Mouse (Mus musculus) liver, embryonic 16.5 days (tissue): ENCODE measurements around the gene Dlx5. TPM values are rescaled to one million over a fixed set of nuclear protein-coding genes. Genes with fewer than 3 reads are reported as not detected.
A peak's percentile ranks its signal among the peaks of the same experiment; 100 is the strongest.

ENCODE experiments used
- ATAC-seq: fragments of 200-750 bp; cut with Nextera tagmentation; 2 replicates; pipeline ENCODE4 v1.8.0; 2017; ENCODE audit warnings: low read depth, mild to moderate bottlenecking, moderate number of reproducible peaks, moderate library complexity
- H3K27ac ChIP-seq: fragments of 300-500 bp; sonication (generic); 2 replicates; pipeline ENCODE4 v1.5.1; 2014; ENCODE audit warnings: mild to moderate bottlenecking, low read length
- H3K27me3 ChIP-seq: fragments of 300-500 bp; sonication (generic); 2 replicates; pipeline ENCODE4 v1.6.1; 2014; ENCODE audit warnings: low read depth, low read length, mixed read lengths; ENCODE audit not compliant: control insufficient read depth, insufficient read depth
- H3K36me3 ChIP-seq: fragments of 300-500 bp; sonication (generic); 2 replicates; pipeline ENCODE4 v1.6.1; 2014; ENCODE audit warnings: mild to moderate bottlenecking; ENCODE audit not compliant: control insufficient read depth, insufficient read depth
- H3K4me1 ChIP-seq: fragments of 300-500 bp; sonication (generic); 2 replicates; pipeline ENCODE4 v1.6.1; 2014; ENCODE audit warnings: low read depth, low read length, mixed read lengths; ENCODE audit not compliant: control insufficient read depth
- H3K4me2 ChIP-seq: fragments of 300-500 bp; sonication (generic); 2 replicates; pipeline ENCODE4 v1.6.1; 2014; ENCODE audit warnings: low read depth, low read length, mixed read lengths
- H3K4me3 ChIP-seq: fragments of 300-500 bp; sonication (generic); 2 replicates; pipeline ENCODE4 v1.5.1; 2014; ENCODE audit warnings: low read depth, mild to moderate bottlenecking, low read length
- H3K9ac ChIP-seq: fragments of 300-500 bp; sonication (generic); 2 replicates; pipeline ENCODE4 v1.6.1; 2014; ENCODE audit warnings: low read depth, low read length
- H3K9me3 ChIP-seq: fragments of 300-500 bp; sonication (generic); replicated peaks from 2 replicates; pipeline ENCODE4 v1.6.1; 2016; ENCODE audit warnings: low read length; ENCODE audit not compliant: control insufficient read depth
- WGBS: fragments of 180-500 bp; shearing (Covaris S2); extraction: QIAGEN DNeasy Blood & Tissue Kit; methylation state at CpG from one replicate; pipeline ENCODE4 v1.1.7; 2014; ENCODE audit not compliant: insufficient replicate concordance; 5-methylcytosine and 5-hydroxymethylcytosine counted together
- polyA plus RNA-seq: library from polyadenylated mRNA; unstranded; fragments of >200 nt; fragmentation: Nextera tagmentation; extraction: Ambion mirVana; gene quantifications from 2 replicates; pipeline ENCODE4 v1.2.1, GENCODE M21; 2015

The Dlx5 gene
- polyA plus RNA-seq, 1 experiment from 2014 or later, result 0.12 TPM

DNA sequence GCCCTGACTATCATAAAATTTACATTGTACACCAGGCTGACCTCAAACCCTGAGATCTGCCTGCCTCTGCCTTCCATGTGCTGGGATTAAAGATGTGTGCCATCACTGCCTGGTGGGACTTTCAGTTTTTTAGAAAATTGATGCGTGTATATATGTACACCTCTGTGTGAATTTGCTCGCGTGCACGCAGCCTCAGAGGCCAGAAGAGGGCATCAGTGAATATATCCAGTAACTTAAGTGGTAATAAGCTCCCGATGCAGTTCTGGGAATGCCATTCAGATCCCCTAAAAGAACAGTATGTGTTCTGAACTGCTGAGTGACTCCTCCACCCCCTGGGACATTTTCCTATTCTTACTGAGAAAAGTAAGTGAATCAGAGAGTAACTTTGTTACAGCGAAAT lies 8.2 kb upstream of the Dlx5 start:
- Histone ChIP-seq H3K9ac (no peak overlapping the region), H3K27me3 (no peaks in the 10 kb centered on the region; the same call in 1 of the 2 replicates), H3K4me2 (no peak overlapping the region), H3K4me1 (no peaks in the 10 kb centered on the region), H3K27ac (no peak overlapping the region), H3K4me3 (no peak overlapping the region), H3K36me3 (no peaks in the 10 kb centered on the region), H3K9me3 (no peaks in the 10 kb centered on the region)
- WGBS, result 47% methylated on average over 6 of the region's 6 CpGs
- ATAC-seq, result no peak

DNA sequence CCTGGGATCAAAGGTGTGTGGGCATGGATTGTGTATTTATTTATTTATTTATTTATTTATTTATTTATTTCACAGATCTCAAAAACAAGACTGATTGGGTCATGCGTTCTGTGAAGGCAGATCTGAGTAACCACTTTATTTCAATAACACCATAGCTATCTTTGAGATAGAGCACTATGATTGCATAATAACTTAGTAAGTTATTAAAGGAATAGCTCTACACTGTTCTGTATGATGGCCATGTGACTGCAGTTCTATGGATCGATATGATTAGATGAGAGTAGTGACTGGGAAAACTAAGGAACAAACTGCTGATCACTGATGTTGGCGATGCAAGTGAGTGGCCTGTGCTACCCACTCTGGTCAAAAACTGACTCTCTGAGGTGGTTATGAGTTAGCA lies 4.3 kb upstream of the Dlx5 start:
- no peaks in the 10 kb centered on the region for H3K9me3 ChIP-seq
- 63% methylated on average over 3 of the region's 3 CpGs for WGBS
- H3K4me1 ChIP-seq, result no peaks in the 10 kb centered on the region
- no peaks in the 10 kb centered on the region for H3K36me3 ChIP-seq
- no peak overlapping the region for H3K4me3 ChIP-seq
- H3K9ac ChIP-seq, result no peak overlapping the region
- H3K4me2 ChIP-seq, result no peak overlapping the region
- H3K27me3 ChIP-seq, result peaks cover 30% of the 10 kb centered on the region
- no peak overlapping the region for H3K27ac ChIP-seq
- ATAC-seq, result no peak

DNA sequence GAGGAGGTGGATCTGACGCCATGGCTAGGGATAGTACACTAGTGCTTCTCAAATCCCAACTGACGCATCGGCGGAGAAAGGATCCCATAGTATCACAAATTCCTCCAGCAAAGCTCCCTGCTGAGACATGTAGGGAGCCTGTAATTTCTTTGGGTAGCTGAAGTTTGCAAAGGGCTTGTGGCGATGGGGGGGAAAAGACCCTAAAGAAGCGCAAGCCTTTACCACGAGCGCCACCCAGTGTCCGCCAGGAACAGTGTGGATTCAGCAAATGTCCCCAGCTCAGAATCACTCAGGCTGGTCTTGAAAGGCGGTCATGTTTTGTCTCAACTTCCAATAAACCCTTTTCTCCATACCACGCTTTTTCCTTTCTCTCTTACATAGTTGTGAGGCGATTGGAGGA lies 3.0 kb upstream of the Dlx5 start:
- Histone ChIP-seq H3K36me3 (no peaks in the 10 kb centered on the region), H3K4me2 (no peak overlapping the region), H3K4me1 (no peaks in the 10 kb centered on the region), H3K9ac (no peak overlapping the region), H3K4me3 (no peak overlapping the region), H3K9me3 (no peaks in the 10 kb centered on the region), H3K27ac (no peak overlapping the region), H3K27me3 (peaks cover 43% of the 10 kb centered on the region)
- 7% methylated on average over 12 of the region's 12 CpGs for WGBS
- no peak for ATAC-seq

DNA sequence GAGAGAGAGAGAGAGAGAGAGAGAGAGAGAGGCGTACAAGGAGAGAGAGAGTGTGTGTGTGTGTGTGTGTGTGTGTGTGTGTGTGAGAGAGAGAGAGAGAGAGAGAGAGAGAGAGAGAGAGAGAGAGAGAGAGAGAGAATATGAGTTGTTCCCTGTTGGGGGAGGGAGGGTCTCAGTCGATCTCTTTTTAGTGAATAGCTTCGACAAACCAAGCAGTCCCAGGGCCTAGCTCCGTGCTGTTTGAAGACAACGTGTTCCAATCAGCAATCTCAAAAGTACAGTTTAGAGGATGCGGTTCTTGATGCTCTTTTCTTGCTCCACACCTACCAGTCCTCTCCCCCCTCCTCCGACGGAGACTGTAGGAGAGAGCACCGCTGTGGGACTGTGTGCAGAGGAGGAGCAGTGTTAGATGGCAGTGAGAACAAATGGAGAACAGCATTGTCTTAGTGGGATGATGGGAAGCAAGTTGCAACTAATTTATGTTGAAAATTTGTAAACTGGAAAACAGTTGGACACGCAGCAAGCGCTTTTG lies 447 bp upstream of the Dlx5 start:
- H3K9me3 ChIP-seq, result no peaks in the 10 kb centered on the region
- WGBS, result 5% methylated on average over 10 of the region's 11 CpGs
- ATAC-seq, result no peak
- H3K27me3 ChIP-seq, result peaks cover 68% of the 10 kb centered on the region
- H3K4me1 ChIP-seq, result no peaks in the 10 kb centered on the region
- no peaks in the 10 kb centered on the region for H3K36me3 ChIP-seq
- no peak overlapping the region for H3K27ac ChIP-seq
- H3K4me2 ChIP-seq, result no peak overlapping the region
- H3K4me3 ChIP-seq, result no peak overlapping the region
- H3K9ac ChIP-seq, result no peak overlapping the region

DNA sequence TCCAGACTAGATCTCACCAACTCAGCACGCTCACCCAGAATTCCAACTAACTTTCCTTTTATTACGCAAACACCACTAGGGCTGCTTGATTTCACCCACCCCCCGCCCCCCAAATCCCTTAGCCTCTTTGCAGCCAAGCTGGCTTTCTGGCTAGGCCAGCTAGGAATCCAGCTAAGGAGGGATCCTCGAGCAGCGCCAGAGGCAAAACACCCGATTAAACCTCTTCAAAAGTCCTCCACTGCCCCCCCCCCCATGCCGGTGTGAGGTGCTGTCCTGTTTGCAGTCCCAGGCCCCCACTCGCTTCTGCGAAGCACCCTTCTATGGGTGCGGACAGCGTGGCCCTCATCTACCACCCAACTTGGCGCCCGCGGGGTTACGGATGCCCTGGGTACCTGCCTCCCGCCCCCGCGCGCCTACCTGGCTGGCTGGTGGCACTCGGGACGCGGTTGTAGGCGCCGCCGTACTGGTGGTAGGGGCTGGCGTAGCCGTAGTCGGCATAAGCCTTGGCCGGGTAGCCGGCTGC lies 709 bp downstream of the Dlx5 start:
- H3K4me1 ChIP-seq, result no peaks in the 10 kb centered on the region
- H3K9ac ChIP-seq, result no peak overlapping the region
- no peaks in the 10 kb centered on the region for H3K9me3 ChIP-seq
- ATAC-seq, result no peak
- no peak overlapping the region for H3K4me3 ChIP-seq
- peaks cover 80% of the 10 kb centered on the region for H3K27me3 ChIP-seq
- no peaks in the 10 kb centered on the region for H3K36me3 ChIP-seq
- no peak overlapping the region for H3K27ac ChIP-seq
- H3K4me2 ChIP-seq, result peak overlapping the region; percentile 34; the same call in 1 of the 2 replicates
- WGBS, result 3% methylated on average over 30 of the region's 30 CpGs

DNA sequence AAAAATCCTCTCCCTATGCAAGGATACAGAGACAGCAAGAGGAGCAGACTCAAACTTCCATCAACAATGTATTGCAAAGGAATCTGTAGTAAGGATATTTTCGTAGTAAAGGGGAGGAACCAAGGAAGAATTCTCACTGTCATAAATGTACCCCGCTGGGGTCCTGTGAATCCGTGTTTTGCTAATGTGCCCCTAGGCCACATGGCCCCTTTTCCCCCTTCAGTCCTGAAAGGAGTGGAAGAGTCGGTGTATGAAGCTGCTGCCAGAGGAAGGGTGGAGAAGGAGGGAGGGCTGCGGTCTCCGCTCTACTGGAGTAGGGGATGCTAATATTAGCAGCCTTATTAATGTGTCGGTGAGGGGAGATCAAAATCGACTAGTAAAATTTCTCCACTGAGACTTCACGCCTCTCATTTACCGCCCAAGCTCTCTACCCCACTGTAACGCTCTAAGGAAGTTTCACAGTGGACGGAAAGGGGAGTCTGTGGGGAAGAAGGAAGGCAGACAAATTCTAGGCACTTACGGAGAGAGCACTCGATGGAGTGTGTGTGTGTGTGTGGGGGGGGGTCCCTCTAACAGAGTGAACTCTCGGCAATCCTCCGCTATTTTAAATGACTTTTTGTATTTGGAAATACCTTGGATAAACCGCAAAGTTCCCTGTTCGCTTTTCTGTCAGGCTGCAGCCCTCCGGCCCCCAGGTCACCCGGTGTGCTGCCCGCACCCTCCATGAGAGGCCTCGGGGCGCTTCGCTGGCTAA lies 1.3 kb downstream of the Dlx5 start:
- Histone ChIP-seq H3K27ac (no peak overlapping the region), H3K27me3 (peaks cover 86% of the 10 kb centered on the region), H3K4me2 (no peak overlapping the region), H3K9me3 (no peaks in the 10 kb centered on the region), H3K4me3 (no peak overlapping the region), H3K9ac (no peak overlapping the region), H3K36me3 (no peaks in the 10 kb centered on the region), H3K4me1 (no peaks in the 10 kb centered on the region)
- 2% methylated on average over 24 of the region's 24 CpGs for WGBS
- ATAC-seq, result no peak

DNA sequence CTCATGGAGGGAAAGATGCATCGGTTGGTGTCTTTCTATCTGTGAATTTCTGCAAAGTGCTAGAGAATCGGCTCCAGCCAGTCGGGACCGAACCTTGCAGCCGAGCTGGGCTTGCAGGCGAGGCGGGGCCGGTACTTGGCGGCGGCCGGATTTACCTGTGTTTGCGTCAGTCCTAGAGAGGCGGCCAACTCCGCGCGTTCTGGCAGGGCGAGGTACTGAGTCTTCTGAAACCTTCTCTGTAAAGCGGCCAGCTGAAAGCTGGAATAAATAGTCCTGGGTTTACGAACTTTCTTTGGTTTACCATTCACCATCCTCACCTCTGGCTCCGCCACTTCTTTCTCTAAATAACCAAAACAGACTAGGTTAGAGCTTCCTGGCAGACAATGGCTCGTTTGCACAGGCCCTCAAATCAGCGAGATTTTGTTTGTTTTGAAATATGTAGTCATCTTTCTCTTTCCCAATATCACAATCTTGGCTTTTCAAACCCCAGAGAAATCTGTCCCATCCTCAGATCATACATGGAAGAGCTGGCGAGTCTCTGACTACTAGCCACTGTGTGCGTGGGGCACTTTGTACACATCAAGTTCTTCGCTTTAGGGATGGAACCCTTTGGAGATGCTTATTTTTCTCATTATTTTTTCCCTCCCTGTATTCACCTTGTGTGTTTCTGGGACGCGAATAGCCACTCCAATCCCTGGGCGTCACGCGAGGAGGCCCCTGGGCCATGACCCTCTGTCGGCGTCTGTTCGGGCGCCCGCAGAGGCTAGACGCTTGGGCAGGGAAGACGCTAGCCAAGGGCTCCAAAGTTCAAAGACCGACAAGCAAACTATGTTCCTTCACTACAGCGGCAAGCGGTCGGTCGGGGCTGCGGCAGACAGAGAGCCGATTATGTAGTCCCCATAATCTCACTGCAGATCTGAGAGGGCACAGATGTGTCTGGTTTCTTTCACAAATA lies 2.2 kb downstream of the Dlx5 start:
- Histone ChIP-seq H3K27ac (no peak overlapping the region), H3K4me2 (no peak overlapping the region), H3K4me1 (no peaks in the 10 kb centered on the region), H3K27me3 (peaks cover 94% of the 10 kb centered on the region), H3K4me3 (no peak overlapping the region), H3K36me3 (no peaks in the 10 kb centered on the region), H3K9ac (no peak overlapping the region), H3K9me3 (no peaks in the 10 kb centered on the region)
- ATAC-seq, result no peak
- WGBS, result 2% methylated on average over 44 of the region's 44 CpGs

DNA sequence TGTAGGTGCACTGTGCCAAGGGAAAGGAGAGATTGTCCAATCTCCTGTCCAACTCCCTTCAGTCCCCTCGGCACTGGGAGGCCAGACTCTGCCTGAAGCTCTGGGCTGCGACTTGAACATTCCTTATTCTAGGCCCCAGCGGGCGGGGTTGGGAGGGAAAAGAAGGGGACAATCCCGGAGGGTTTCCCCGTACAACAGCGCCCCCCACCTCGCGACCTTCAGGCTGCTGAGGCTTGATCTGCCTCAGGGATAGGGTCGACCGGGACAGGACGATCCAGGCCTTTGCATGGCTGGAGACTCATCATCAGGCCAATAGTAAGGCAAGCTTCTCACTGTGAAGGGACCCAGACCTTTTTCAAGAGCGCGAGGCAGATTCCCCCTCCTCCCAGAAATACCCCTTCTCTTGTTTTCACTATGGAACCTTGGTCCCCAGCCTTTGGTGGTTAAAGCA lies 3.0 kb downstream of the Dlx5 start:
- no peak for ATAC-seq
- 3% methylated on average over 14 of the region's 14 CpGs for WGBS

More for the DNA sequence above, 3.0 kb downstream of the Dlx5 start:
- Histone ChIP-seq H3K36me3 (no peaks in the 10 kb centered on the region), H3K27ac (no peak overlapping the region), H3K9ac (no peak overlapping the region), H3K4me2 (no peak overlapping the region), H3K4me1 (no peaks in the 10 kb centered on the region), H3K27me3 (peaks cover 99% of the 10 kb centered on the region), H3K4me3 (no peak overlapping the region), H3K9me3 (no peaks in the 10 kb centered on the region)
